Mouse (Mus musculus) midbrain, embryonic 15.5 days (tissue): ENCODE data around the gene Runx1. TPM values are rescaled to one million over a fixed set of nuclear protein-coding genes. Genes with fewer than 3 reads are reported as not detected.

Experiments
- ATAC-seq: fragments of 200-750 bp; cut with Nextera tagmentation; replicated peaks from 2 replicates; pipeline ENCODE4 v1.8.0; 2017; ENCODE audit warnings: moderate TSS enrichment
- H3K27ac ChIP-seq: fragments of 300-500 bp; sonication (generic); 2 replicates; pipeline ENCODE4 v1.5.1; 2015; ENCODE audit warnings: mild to moderate bottlenecking, inconsistent platforms
- H3K27me3 ChIP-seq: fragments of 300-500 bp; sonication (generic); replicated peaks from 2 replicates; pipeline ENCODE4 v1.6.1; 2015; ENCODE audit warnings: inconsistent platforms
- H3K36me3 ChIP-seq: fragments of 300-500 bp; sonication (generic); replicated peaks from 2 replicates; pipeline ENCODE4 v1.6.1; 2015; ENCODE audit warnings: inconsistent platforms
- H3K4me1 ChIP-seq: fragments of 300-500 bp; sonication (generic); 2 replicates; pipeline ENCODE4 v1.6.1; 2015; ENCODE audit warnings: inconsistent platforms
- H3K4me2 ChIP-seq: fragments of 300-500 bp; sonication (generic); 2 replicates; pipeline ENCODE4 v1.6.1; 2015; ENCODE audit warnings: inconsistent platforms, mild to moderate bottlenecking, moderate library complexity
- H3K4me3 ChIP-seq: fragments of 300-500 bp; sonication (generic); 2 replicates; pipeline ENCODE4 v1.5.1; 2015; ENCODE audit warnings: mild to moderate bottlenecking, inconsistent platforms
- H3K9ac ChIP-seq: fragments of 300-500 bp; sonication (generic); 2 replicates; pipeline ENCODE4 v1.6.1; 2015; ENCODE audit warnings: mild to moderate bottlenecking, inconsistent platforms
- H3K9me3 ChIP-seq: fragments of 300-500 bp; sonication (generic); 2 replicates; pipeline ENCODE4 v1.6.1; 2016; ENCODE audit warnings: inconsistent platforms
- WGBS: fragments of 180-500 bp; shearing (Covaris S2); methylation state at CpG from one replicate; pipeline ENCODE4 v1.1.7; 2015; ENCODE audit warnings: mixed read lengths; 5-methylcytosine and 5-hydroxymethylcytosine counted together
- polyA plus RNA-seq: library from polyadenylated mRNA; unstranded; fragments of >200 nt; fragmentation: Nextera tagmentation; extraction: Ambion mirVana; gene quantifications from 2 replicates; pipeline ENCODE4 v1.2.1, GENCODE M21; 2015

Gene Runx1
- 0.43 and 0.67 TPM in 2 replicates for polyA plus RNA-seq

GRCm38 (mm10) chr16:92825908-92826650 is at the start of gene Runx1:
Gene Runx1, minus strand, starts transcription at chr16:92826149.
- Histone ChIP-seq H3K27me3 (no peaks in the 10 kb centered on the region), H3K4me1 (peaks cover 20% of the 10 kb centered on the region), H3K9me3 (no peaks in the 10 kb centered on the region), H3K9ac (no peak within 1 kb of the TSS), H3K4me2 (no peak within 1 kb of the TSS), H3K27ac (no peak within 1 kb of the TSS), H3K36me3 (no peaks in the 10 kb centered on the region), H3K4me3 (no peak within 1 kb of the TSS)
- 88% methylated on average over 11 of the region's 11 CpGs for WGBS
- no peak for ATAC-seq

- H3K9me3 ChIP-seq = no peaks in the 10 kb centered on the region
- no peak for ATAC-seq
- H3K4me1 ChIP-seq = no peaks in the 10 kb centered on the region
- H3K4me3 ChIP-seq = no peak overlapping the region
- WGBS = 86% methylated on average over 3 of the region's 3 CpGs
- no peaks in the 10 kb centered on the region for H3K27me3 ChIP-seq
- H3K9ac ChIP-seq = no peak overlapping the region
- no peak overlapping the region for H3K27ac ChIP-seq
- no peaks in the 10 kb centered on the region for H3K36me3 ChIP-seq
- no peak overlapping the region for H3K4me2 ChIP-seq
These were observed 48.1 kb upstream of the Runx1 start for GRCm38 (mm10) chr16:92874015-92874414.

- WGBS = 88% methylated on average over 11 of the region's 11 CpGs
- no peaks in the 10 kb centered on the region for H3K27me3 ChIP-seq
- H3K9me3 ChIP-seq = no peaks in the 10 kb centered on the region
- no peak overlapping the region for H3K9ac ChIP-seq
- no peaks in the 10 kb centered on the region for H3K36me3 ChIP-seq
- ATAC-seq = no peak
- H3K4me3 ChIP-seq = no peak overlapping the region
- no peak overlapping the region for H3K4me2 ChIP-seq
- H3K4me1 ChIP-seq = no peaks in the 10 kb centered on the region
- no peak overlapping the region for H3K27ac ChIP-seq
These were observed 45.8 kb upstream of the Runx1 start for GRCm38 (mm10) chr16:92871728-92872127.

- ATAC-seq = no peak
- no peaks in the 10 kb centered on the region for H3K27me3 ChIP-seq
- H3K36me3 ChIP-seq = no peaks in the 10 kb centered on the region
- H3K4me2 ChIP-seq = no peak overlapping the region
- H3K9ac ChIP-seq = no peak overlapping the region
- no peaks in the 10 kb centered on the region for H3K4me1 ChIP-seq
- no peaks in the 10 kb centered on the region for H3K9me3 ChIP-seq
- 91% methylated on average over 4 of the region's 4 CpGs for WGBS
- H3K27ac ChIP-seq = no peak overlapping the region
- H3K4me3 ChIP-seq = no peak overlapping the region
These were observed 42.6 kb upstream of the Runx1 start for GRCm38 (mm10) chr16:92868550-92868949.

- WGBS = 81% methylated on average over 9 of the region's 9 CpGs
- no peak for ATAC-seq
- no peak overlapping the region for H3K9ac ChIP-seq
These were observed 41.4 kb upstream of the Runx1 start for GRCm38 (mm10) chr16:92867261-92867935.

GRCm38 (mm10) chr16:92865314-92865713 is 39.4 kb upstream of the Runx1 start:
- WGBS = 88% methylated on average over 3 of the region's 3 CpGs
- no peaks in the 10 kb centered on the region for H3K36me3 ChIP-seq
- H3K4me3 ChIP-seq = no peak overlapping the region
- no peak for ATAC-seq
- H3K27me3 ChIP-seq = no peaks in the 10 kb centered on the region
- H3K9ac ChIP-seq = no peak overlapping the region
- no peak overlapping the region for H3K27ac ChIP-seq
- no peak overlapping the region for H3K4me2 ChIP-seq
- H3K4me1 ChIP-seq = no peaks in the 10 kb centered on the region
- H3K9me3 ChIP-seq = no peaks in the 10 kb centered on the region

More at GRCm38 (mm10) chr16:92867261-92867935, 41.4 kb upstream of the Runx1 start:
- Histone ChIP-seq H3K27me3 (no peaks in the 10 kb centered on the region), H3K27ac (no peak overlapping the region), H3K4me1 (no peaks in the 10 kb centered on the region), H3K4me2 (no peak overlapping the region), H3K9me3 (no peaks in the 10 kb centered on the region), H3K36me3 (no peaks in the 10 kb centered on the region), H3K4me3 (no peak overlapping the region)

GRCm38 (mm10) chr16:92864191-92864590 is 38.2 kb upstream of the Runx1 start:
- no peak for ATAC-seq
- no peak overlapping the region for H3K4me3 ChIP-seq
- WGBS = 72% methylated on average over 2 of the region's 2 CpGs
- H3K36me3 ChIP-seq = no peaks in the 10 kb centered on the region
- H3K27ac ChIP-seq = no peak overlapping the region
- H3K4me1 ChIP-seq = no peaks in the 10 kb centered on the region
- no peak overlapping the region for H3K4me2 ChIP-seq
- H3K9me3 ChIP-seq = no peaks in the 10 kb centered on the region
- H3K9ac ChIP-seq = no peak overlapping the region
- no peaks in the 10 kb centered on the region for H3K27me3 ChIP-seq

- no peak overlapping the region for H3K4me2 ChIP-seq
- H3K9ac ChIP-seq = no peak overlapping the region
- H3K4me1 ChIP-seq = no peaks in the 10 kb centered on the region
- H3K36me3 ChIP-seq = no peaks in the 10 kb centered on the region
- H3K27me3 ChIP-seq = no peaks in the 10 kb centered on the region
- no peaks in the 10 kb centered on the region for H3K9me3 ChIP-seq
- no peak overlapping the region for H3K27ac ChIP-seq
- no peak for ATAC-seq
- no peak overlapping the region for H3K4me3 ChIP-seq
These were observed 37.2 kb upstream of the Runx1 start for GRCm38 (mm10) chr16:92863179-92863578.

- Histone ChIP-seq H3K4me2 (no peak overlapping the region), H3K4me1 (no peaks in the 10 kb centered on the region), H3K4me3 (no peak overlapping the region), H3K27ac (no peak overlapping the region), H3K27me3 (no peaks in the 10 kb centered on the region), H3K9ac (no peak overlapping the region), H3K9me3 (no peaks in the 10 kb centered on the region), H3K36me3 (no peaks in the 10 kb centered on the region)
- WGBS = 66% methylated on average over 4 of the region's 4 CpGs
- no peak for ATAC-seq
These were observed 36.5 kb upstream of the Runx1 start for GRCm38 (mm10) chr16:92862430-92862829.

- Histone ChIP-seq H3K9me3 (no peaks in the 10 kb centered on the region), H3K9ac (no peak overlapping the region), H3K4me1 (no peaks in the 10 kb centered on the region), H3K27me3 (no peaks in the 10 kb centered on the region), H3K4me3 (no peak overlapping the region), H3K27ac (no peak overlapping the region), H3K4me2 (no peak overlapping the region), H3K36me3 (no peaks in the 10 kb centered on the region)
- WGBS = 79% methylated on average over 2 of the region's 2 CpGs
- ATAC-seq = no peak
These were observed 35.6 kb upstream of the Runx1 start for GRCm38 (mm10) chr16:92861571-92861970.

GRCm38 (mm10) chr16:92860649-92861048 is 34.7 kb upstream of the Runx1 start:
- Histone ChIP-seq H3K27me3 (no peaks in the 10 kb centered on the region), H3K4me2 (no peak overlapping the region), H3K9me3 (no peaks in the 10 kb centered on the region), H3K4me3 (no peak overlapping the region), H3K9ac (no peak overlapping the region), H3K27ac (no peak overlapping the region), H3K36me3 (no peaks in the 10 kb centered on the region), H3K4me1 (no peaks in the 10 kb centered on the region)
- 90% methylated on average over 1 of the region's 1 CpGs for WGBS
- ATAC-seq = no peak

GRCm38 (mm10) chr16:92856779-92857178 is 30.8 kb upstream of the Runx1 start:
- no peaks in the 10 kb centered on the region for H3K4me1 ChIP-seq
- H3K36me3 ChIP-seq = no peaks in the 10 kb centered on the region
- no peak overlapping the region for H3K4me2 ChIP-seq
- H3K27ac ChIP-seq = no peak overlapping the region
- ATAC-seq = no peak
- H3K9ac ChIP-seq = no peak overlapping the region
- no peak overlapping the region for H3K4me3 ChIP-seq
- no peaks in the 10 kb centered on the region for H3K9me3 ChIP-seq
- WGBS = 81% methylated on average over 3 of the region's 3 CpGs
- no peaks in the 10 kb centered on the region for H3K27me3 ChIP-seq

- no peaks in the 10 kb centered on the region for H3K36me3 ChIP-seq
- H3K4me2 ChIP-seq = no peak overlapping the region
- no peaks in the 10 kb centered on the region for H3K9me3 ChIP-seq
- H3K4me1 ChIP-seq = no peaks in the 10 kb centered on the region
- H3K9ac ChIP-seq = no peak overlapping the region
- H3K27me3 ChIP-seq = no peaks in the 10 kb centered on the region
- ATAC-seq = no peak
- H3K4me3 ChIP-seq = no peak overlapping the region
- no peak overlapping the region for H3K27ac ChIP-seq
- WGBS = 93% methylated on average over 6 of the region's 6 CpGs
These were observed 26.3 kb upstream of the Runx1 start for GRCm38 (mm10) chr16:92852276-92852675.
